Comparison of ENCODE assay signal across 25 mouse cellular contexts in genomic region chr3:89633531-89633930, GRCm38 (mm10).
A peak's percentile ranks its signal among the peaks of the same experiment; 100 is the strongest.
DNase-seq lines count a peak whose midpoint lies in the region; ATAC-seq and TF ChIP-seq lines count a peak whose summit lies in the region.
"Had no signal": no experiment of that assay in that cellular context is flagged by ENCODE, and none has a peak within 500 bp of the region (broad histone marks: within the 10 kb centered on the region; RNA-seq: fewer than 3 reads in every experiment).

No protein-coding gene starts in this region.

- H3K9ac ChIP-seq in intestine, embryonic 16.5 days (ENCODE audit: low read depth, low read length): no peak overlapping the region
- H3K9ac ChIP-seq in intestine, embryonic 15.5 days: no peak overlapping the region
- H3K9ac ChIP-seq: embryonic facial prominence, embryonic 13.5 days; forebrain, embryonic 12.5 days; forebrain, embryonic 15.5 days; heart, embryonic 13.5 days had no signal

- H3K4me3 ChIP-seq in intestine, embryonic 16.5 days (ENCODE audit: low read length): no peak overlapping the region
- no peak overlapping the region for H3K4me3 ChIP-seq in intestine, embryonic 15.5 days (replicated peaks)
- H3K4me3 ChIP-seq in small intestine, adult 2 months (ENCODE audit: low read depth, low read length): no peak overlapping the region
- H3K4me3 ChIP-seq: embryonic facial prominence, embryonic 10.5 days; embryonic facial prominence, embryonic 13.5 days; erythroblast, embryonic 14.5 days; forebrain, embryonic 12.5 days; forebrain, embryonic 15.5 days; heart, adult 2 months; heart, embryonic 10.5 days; heart, embryonic 13.5 days had no signal

- 79% methylated on average over 6 of the region's 6 CpGs for WGBS in intestine, embryonic 16.5 days
- 70% methylated on average over 6 of the region's 6 CpGs for WGBS in intestine, embryonic 15.5 days
- 76% methylated on average over 6 of the region's 6 CpGs for WGBS in small intestine, adult 2 months

- no peak overlapping the region for H3K4me2 ChIP-seq in intestine, embryonic 16.5 days (ENCODE audit: low read depth, low read length)
- H3K4me2 ChIP-seq in intestine, embryonic 15.5 days (replicated peaks): no peak overlapping the region
- H3K4me2 ChIP-seq: embryonic facial prominence, embryonic 13.5 days; forebrain, embryonic 12.5 days; forebrain, embryonic 15.5 days; heart, embryonic 13.5 days had no signal

- H3K27ac ChIP-seq in intestine, embryonic 16.5 days (ENCODE audit: low read length): 0 out of 2 replicates have a peak overlapping the region, but pooled peaks have one; percentile 15
- H3K27ac ChIP-seq in intestine, embryonic 15.5 days: no peak overlapping the region
- peak overlapping the region; percentile 19; the same call in 1 of the 2 replicates for H3K27ac ChIP-seq in small intestine, adult 2 months (ENCODE audit: insufficient read depth, low read depth, low read length)
- H3K27ac ChIP-seq: embryonic facial prominence, embryonic 10.5 days; embryonic facial prominence, embryonic 13.5 days; forebrain, embryonic 12.5 days; forebrain, embryonic 15.5 days; heart, adult 2 months; heart, embryonic 10.5 days; heart, embryonic 13.5 days had no signal

- no peaks in the 10 kb centered on the region for H3K9me3 ChIP-seq in intestine, embryonic 16.5 days (ENCODE audit: control insufficient read depth, low read length)
- no peaks in the 10 kb centered on the region for H3K9me3 ChIP-seq in intestine, embryonic 15.5 days
- H3K9me3 ChIP-seq: embryonic facial prominence, embryonic 10.5 days; embryonic facial prominence, embryonic 13.5 days; forebrain, embryonic 12.5 days; forebrain, embryonic 15.5 days; G1E; heart, embryonic 10.5 days; heart, embryonic 13.5 days had no signal

- no peaks in the 10 kb centered on the region for H3K27me3 ChIP-seq in intestine, embryonic 16.5 days (replicated peaks; ENCODE audit: control insufficient read depth, insufficient read depth, low read length)
- no peaks in the 10 kb centered on the region for H3K27me3 ChIP-seq in intestine, embryonic 15.5 days (replicated peaks)
- H3K27me3 ChIP-seq in small intestine, adult 2 months (ENCODE audit: control insufficient read depth, insufficient read depth, low read length): no peaks in the 10 kb centered on the region
- H3K27me3 ChIP-seq: embryonic facial prominence, embryonic 13.5 days; forebrain, embryonic 12.5 days; forebrain, embryonic 15.5 days; heart, embryonic 13.5 days had no signal

- DNase-seq in cerebellum, adult 9-11 months: peak; percentile 14
- DNase-seq in urinary bladder, postnatal 4 days (ENCODE audit: low spot score in 2 of 2): no peak
- DNase-seq: adrenal gland, postnatal 10 days; adrenal gland, postnatal 36 days; B cell, adult 2 months; cerebellum, adult 18-20 months; cerebellum, adult 9-10 months; cerebellum, postnatal 36 days; embryo, embryonic 11 days; gastrocnemius, postnatal 36 days had no signal

- ATAC-seq in cerebellum, adult (ENCODE audit: insufficient number of reproducible peaks, low FRiP score, low TSS enrichment): no peak
- ATAC-seq in intestine, embryonic 16.5 days: no peak
- ATAC-seq in intestine, embryonic 15.5 days: no peak
- ATAC-seq in monocyte, adult 5-6 weeks (replicated peaks; ENCODE audit: insufficient number of reproducible peaks, low FRiP score, low TSS enrichment, poor library complexity, severe bottlenecking): no peak
- ATAC-seq: forebrain, embryonic 15.5 days; Patski had no signal

- H3K36me3 ChIP-seq in intestine, embryonic 16.5 days (ENCODE audit: control insufficient read depth, insufficient read depth, low read length): no peaks in the 10 kb centered on the region
- no peaks in the 10 kb centered on the region for H3K36me3 ChIP-seq in intestine, embryonic 15.5 days
- H3K36me3 ChIP-seq in small intestine, adult 2 months (ENCODE audit: control insufficient read depth, insufficient read depth, low read length): no peaks in the 10 kb centered on the region
- H3K36me3 ChIP-seq: embryonic facial prominence, embryonic 10.5 days; embryonic facial prominence, embryonic 13.5 days; forebrain, embryonic 12.5 days; forebrain, embryonic 15.5 days; G1E; heart, embryonic 10.5 days; heart, embryonic 13.5 days had no signal

- TF ChIP-seq CTCF in small intestine, adult 2 months (IDR thresholded peaks at IDR 0.05; ENCODE audit: extremely low read depth, insufficient read length, insufficient replicate concordance, low read depth, low read length): no peak

- H3K4me1 ChIP-seq in intestine, embryonic 16.5 days (ENCODE audit: control insufficient read depth, insufficient read depth, low read length): peaks cover 3% of the 10 kb centered on the region
- peaks cover 20% of the 10 kb centered on the region; the same call in 1 of the 2 replicates for H3K4me1 ChIP-seq in intestine, embryonic 15.5 days (replicated peaks)
- H3K4me1 ChIP-seq in small intestine, adult 2 months (ENCODE audit: control insufficient read depth, insufficient read depth, insufficient read length, low read length): no peaks in the 10 kb centered on the region

- TF ChIP-seq POLR2A in small intestine, adult 2 months (IDR thresholded peaks at IDR 0.05; ENCODE audit: low read depth, low read length): no peak
